Mouse (Mus musculus): ENCODE data around the gene Timm22. TPM values are rescaled to one million over a fixed set of nuclear protein-coding genes. Genes with fewer than 3 reads are reported as not detected.

The Timm22 gene
- polyA plus RNA-seq, 1 experiment: 20.4 TPM

DNA sequence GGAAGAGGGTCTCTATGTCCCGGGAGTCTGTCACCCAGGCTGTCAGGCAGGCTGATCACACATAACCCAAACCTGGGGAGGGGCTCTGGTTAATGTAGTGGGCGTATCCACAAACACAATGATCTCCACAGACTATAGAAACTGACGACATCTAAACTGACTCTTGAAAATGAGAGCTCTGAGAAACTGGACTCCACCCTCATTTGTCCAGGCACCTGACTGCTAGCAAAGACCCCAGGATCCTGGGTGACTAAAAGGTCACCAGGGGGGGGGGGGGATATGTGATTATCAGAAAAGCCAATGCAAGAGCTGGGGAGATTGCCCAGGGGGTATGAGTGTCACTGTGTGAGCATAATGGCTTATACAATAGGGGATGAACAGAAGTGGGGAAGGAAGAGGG, 21.0 kb upstream of the Timm22 start:
- Histone ChIP-seq H3K27me3 (ENCODE audit: control insufficient read depth, insufficient read depth, low read length) (no peaks in the 10 kb centered on the region), H3K36me3 (ENCODE audit: control insufficient read depth, insufficient read depth, low read length) (no peaks in the 10 kb centered on the region), H3K4me3 (ENCODE audit: control insufficient read depth, insufficient read depth, low read length) (no peak overlapping the region), H3K27ac (ENCODE audit: control insufficient read depth, insufficient read depth, low read length) (no peak overlapping the region), H3K4me1 (replicated peaks; ENCODE audit: control insufficient read depth, insufficient read depth, low read length) (no peaks in the 10 kb centered on the region)
- WGBS: 92% methylated on average over 3 of the region's 3 CpGs
- DNase-seq: no peak
- TF ChIP-seq CTCF (IDR thresholded peaks at IDR 0.05; ENCODE audit: borderline replicate concordance, control insufficient read depth, extremely low read depth, insufficient read depth, low read length, poor library complexity): no peak
- no peak for TF ChIP-seq POLR2A (IDR thresholded peaks at IDR 0.05; ENCODE audit: control insufficient read depth, extremely low read depth, insufficient read depth, low read length, poor library complexity)

- WGBS: 100% methylated on average over 1 of the region's 1 CpGs
- H3K27ac ChIP-seq (ENCODE audit: control insufficient read depth, insufficient read depth, low read length): no peak overlapping the region
- no peak overlapping the region for H3K4me3 ChIP-seq (ENCODE audit: control insufficient read depth, insufficient read depth, low read length)
- H3K27me3 ChIP-seq (ENCODE audit: control insufficient read depth, insufficient read depth, low read length): no peaks in the 10 kb centered on the region
- TF ChIP-seq POLR2A (IDR thresholded peaks at IDR 0.05; ENCODE audit: control insufficient read depth, extremely low read depth, insufficient read depth, low read length, poor library complexity) (no peak), CTCF (IDR thresholded peaks at IDR 0.05; ENCODE audit: borderline replicate concordance, control insufficient read depth, extremely low read depth, insufficient read depth, low read length, poor library complexity) (no peak)
- no peaks in the 10 kb centered on the region for H3K36me3 ChIP-seq (ENCODE audit: control insufficient read depth, insufficient read depth, low read length)
- DNase-seq: no peak
- H3K4me1 ChIP-seq (replicated peaks; ENCODE audit: control insufficient read depth, insufficient read depth, low read length): no peaks in the 10 kb centered on the region
Measured at GRCm38 (mm10) chr11:76387097-76387496, 19.7 kb upstream of the Timm22 start.

GRCm38 (mm10) chr11:76388711-76389110, 18.0 kb upstream of the Timm22 start:
- Histone ChIP-seq H3K36me3 (ENCODE audit: control insufficient read depth, insufficient read depth, low read length) (no peaks in the 10 kb centered on the region), H3K4me1 (replicated peaks; ENCODE audit: control insufficient read depth, insufficient read depth, low read length) (no peaks in the 10 kb centered on the region), H3K27me3 (ENCODE audit: control insufficient read depth, insufficient read depth, low read length) (no peaks in the 10 kb centered on the region), H3K27ac (ENCODE audit: control insufficient read depth, insufficient read depth, low read length) (no peak overlapping the region), H3K4me3 (ENCODE audit: control insufficient read depth, insufficient read depth, low read length) (no peak overlapping the region)
- no peak for DNase-seq
- TF ChIP-seq CTCF (IDR thresholded peaks at IDR 0.05; ENCODE audit: borderline replicate concordance, control insufficient read depth, extremely low read depth, insufficient read depth, low read length, poor library complexity) (no peak), POLR2A (IDR thresholded peaks at IDR 0.05; ENCODE audit: control insufficient read depth, extremely low read depth, insufficient read depth, low read length, poor library complexity) (no peak)
- 84% methylated on average over 7 of the region's 7 CpGs for WGBS

GRCm38 (mm10) chr11:76392532-76392931, 14.2 kb upstream of the Timm22 start:
- WGBS: 95% methylated on average over 7 of the region's 7 CpGs
- Histone ChIP-seq H3K4me1 (replicated peaks; ENCODE audit: control insufficient read depth, insufficient read depth, low read length) (peaks cover 5% of the 10 kb centered on the region; the same call in 1 of the 2 replicates), H3K27ac (ENCODE audit: control insufficient read depth, insufficient read depth, low read length) (no peak overlapping the region), H3K27me3 (ENCODE audit: control insufficient read depth, insufficient read depth, low read length) (no peaks in the 10 kb centered on the region), H3K4me3 (ENCODE audit: control insufficient read depth, insufficient read depth, low read length) (no peak overlapping the region), H3K36me3 (ENCODE audit: control insufficient read depth, insufficient read depth, low read length) (no peaks in the 10 kb centered on the region)
- no peak for DNase-seq
- no peak for TF ChIP-seq POLR2A (IDR thresholded peaks at IDR 0.05; ENCODE audit: control insufficient read depth, extremely low read depth, insufficient read depth, low read length, poor library complexity)
- no peak for TF ChIP-seq CTCF (IDR thresholded peaks at IDR 0.05; ENCODE audit: borderline replicate concordance, control insufficient read depth, extremely low read depth, insufficient read depth, low read length, poor library complexity)

DNA sequence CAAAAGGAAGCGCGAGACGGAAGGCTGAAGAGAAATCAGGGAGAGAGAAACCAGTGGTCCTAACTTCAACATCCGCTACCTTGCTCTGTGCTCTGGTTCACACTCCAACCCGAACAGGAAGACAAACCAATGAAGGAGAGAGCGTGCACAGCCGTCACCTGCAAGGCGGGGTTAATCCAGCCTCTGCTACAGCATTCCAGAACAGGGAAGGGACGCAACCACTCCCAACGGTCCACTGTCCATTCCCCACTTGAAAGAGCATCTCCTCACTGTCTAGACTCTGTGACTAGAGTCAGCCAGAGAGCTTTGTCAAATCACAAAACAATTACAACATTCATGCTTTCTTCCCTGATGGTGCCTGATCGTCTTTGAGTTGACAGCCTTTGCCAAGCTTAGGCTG, 13.8 kb upstream of the Timm22 start:
- no peaks in the 10 kb centered on the region for H3K36me3 ChIP-seq (ENCODE audit: control insufficient read depth, insufficient read depth, low read length)
- H3K27me3 ChIP-seq (ENCODE audit: control insufficient read depth, insufficient read depth, low read length): no peaks in the 10 kb centered on the region
- whole genome bisulfite sequencing: 96% methylated on average over 11 of the region's 11 CpGs
- H3K4me1 ChIP-seq (replicated peaks; ENCODE audit: control insufficient read depth, insufficient read depth, low read length): peaks cover 7% of the 10 kb centered on the region; the same call in 1 of the 2 replicates
- no peak for DNase-seq
- TF ChIP-seq CTCF (IDR thresholded peaks at IDR 0.05; ENCODE audit: borderline replicate concordance, control insufficient read depth, extremely low read depth, insufficient read depth, low read length, poor library complexity): no peak
- no peak for TF ChIP-seq POLR2A (IDR thresholded peaks at IDR 0.05; ENCODE audit: control insufficient read depth, extremely low read depth, insufficient read depth, low read length, poor library complexity)
- H3K4me3 ChIP-seq (ENCODE audit: control insufficient read depth, insufficient read depth, low read length): no peak overlapping the region
- no peak overlapping the region for H3K27ac ChIP-seq (ENCODE audit: control insufficient read depth, insufficient read depth, low read length)

GRCm38 (mm10) chr11:76397650-76398311, 9.0 kb upstream of the Timm22 start:
- Histone ChIP-seq H3K4me3 (ENCODE audit: control insufficient read depth, insufficient read depth, low read length) (peak overlapping the region; percentile 77), H3K36me3 (ENCODE audit: control insufficient read depth, insufficient read depth, low read length) (no peaks in the 10 kb centered on the region), H3K4me1 (replicated peaks; ENCODE audit: control insufficient read depth, insufficient read depth, low read length) (peaks cover 13% of the 10 kb centered on the region), H3K27ac (ENCODE audit: control insufficient read depth, insufficient read depth, low read length) (no peak overlapping the region), H3K27me3 (ENCODE audit: control insufficient read depth, insufficient read depth, low read length) (no peaks in the 10 kb centered on the region)
- 2% methylated on average over 26 of the region's 26 CpGs for WGBS
- peak; percentile 21 for DNase-seq
- TF ChIP-seq CTCF (IDR thresholded peaks at IDR 0.05; ENCODE audit: borderline replicate concordance, control insufficient read depth, extremely low read depth, insufficient read depth, low read length, poor library complexity) (no peak), POLR2A (IDR thresholded peaks at IDR 0.05; ENCODE audit: control insufficient read depth, extremely low read depth, insufficient read depth, low read length, poor library complexity) (no peak)

All from thymus, adult 2 months (tissue).